Mouse (Mus musculus) kidney, postnatal 0 days (tissue): ENCODE measurements around the gene Dis3l2. TPM values are rescaled to one million over a fixed set of nuclear protein-coding genes. Genes with fewer than 3 reads are reported as not detected.
A peak's percentile ranks its signal among the peaks of the same experiment; 100 is the strongest.

ENCODE experiments used
- ATAC-seq: fragments of 200-750 bp; cut with Nextera tagmentation; replicated peaks from 2 replicates; pipeline ENCODE4 v1.8.0; 2017; ENCODE audit warnings: low read depth, moderate number of reproducible peaks, moderate TSS enrichment, moderate library complexity; ENCODE audit not compliant: low FRiP score
- DNase-seq: peaks from one replicate; pipeline ENCODE4 v3.0.0-alpha.2; 2016; ENCODE audit warnings: low spot score
- H3K27ac ChIP-seq: fragments of 300-500 bp; sonication (generic); 2 replicates; pipeline ENCODE4 v1.5.1; 2014; ENCODE audit warnings: mild to moderate bottlenecking
- H3K27me3 ChIP-seq: fragments of 300-500 bp; sonication (generic); 2 replicates; pipeline ENCODE4 v1.6.1; 2014; ENCODE audit warnings: low read length, mixed read lengths; ENCODE audit not compliant: insufficient read depth
- H3K36me3 ChIP-seq: fragments of 300-500 bp; sonication (generic); 2 replicates; pipeline ENCODE4 v1.6.1; 2014; ENCODE audit warnings: low read length, mixed read lengths; ENCODE audit not compliant: insufficient read depth
- H3K4me1 ChIP-seq: fragments of 300-500 bp; sonication (generic); replicated peaks from 2 replicates; pipeline ENCODE4 v1.6.1; 2014; ENCODE audit warnings: antibody characterized with exemption, low read length, mixed read lengths; ENCODE audit not compliant: insufficient read depth
- H3K4me2 ChIP-seq: fragments of 300-500 bp; sonication (generic); 2 replicates; pipeline ENCODE4 v1.6.1; 2014; ENCODE audit warnings: mild to moderate bottlenecking, low read length, moderate library complexity, mixed read lengths
- H3K4me3 ChIP-seq: fragments of 300-500 bp; sonication (generic); replicated peaks from 2 replicates; pipeline ENCODE4 v1.5.1; 2014; ENCODE audit warnings: low read depth, low read length
- H3K9ac ChIP-seq: fragments of 300-500 bp; sonication (generic); 2 replicates; pipeline ENCODE4 v1.6.1; 2014; ENCODE audit warnings: low read depth, low read length
- H3K9me3 ChIP-seq: fragments of 300-500 bp; sonication (generic); replicated peaks from 2 replicates; pipeline ENCODE4 v1.6.1; 2016; ENCODE audit warnings: low read length, inconsistent platforms, mixed read lengths
- CTCF ChIP-seq: IDR thresholded peaks from 2 replicates; pipeline ENCODE4 v1.5.1; 2016; ENCODE audit warnings: antibody characterized with exemption, low read depth, mild to moderate bottlenecking, moderate library complexity
- WGBS: fragments of 180-500 bp; shearing (Covaris S2); extraction: QIAGEN DNeasy Blood & Tissue Kit; methylation state at CpG from one replicate; pipeline ENCODE4 v1.1.7; 2014; 5-methylcytosine and 5-hydroxymethylcytosine counted together
- polyA plus RNA-seq: library from polyadenylated mRNA; unstranded; fragments of >200 nt; fragmentation: Nextera tagmentation; extraction: Ambion mirVana; gene quantifications from 2 replicates; pipeline ENCODE4 v1.2.1, GENCODE M21; 2015

Gene Dis3l2
- polyA plus RNA-seq, 1 experiment from 2014 or later = 20.9 TPM

DNA sequence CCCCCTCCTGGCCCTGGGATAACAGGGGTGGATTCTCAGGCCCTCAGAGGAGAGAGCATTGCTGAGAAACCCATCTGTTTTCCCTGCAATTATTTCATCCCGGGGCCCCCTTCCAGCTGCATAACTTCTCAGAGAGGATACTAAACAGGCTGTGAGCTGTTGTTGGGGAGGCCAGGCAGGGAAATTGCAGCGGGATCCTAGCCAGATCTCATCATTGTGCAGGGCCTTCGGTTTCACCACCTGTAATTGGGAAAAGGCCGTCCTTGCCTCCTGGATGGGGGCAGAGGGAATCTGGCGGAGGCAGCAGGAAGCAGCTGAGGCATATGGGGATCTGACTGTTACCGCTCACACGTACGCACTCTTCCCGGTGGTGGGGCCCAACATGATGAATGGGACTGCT, 29.2 kb upstream of the Dis3l2 start:
- Histone ChIP-seq H3K27ac (no peak overlapping the region), H3K4me1 (0 out of 2 replicates have a peak, but pooled peaks cover 4% of the 10 kb centered on the region), H3K4me2 (no peak overlapping the region), H3K36me3 (no peaks in the 10 kb centered on the region), H3K27me3 (peaks cover 15% of the 10 kb centered on the region; the same call in 1 of the 2 replicates), H3K4me3 (no peak overlapping the region), H3K9me3 (no peaks in the 10 kb centered on the region), H3K9ac (no peak overlapping the region)
- no peak for ATAC-seq
- TF ChIP-seq CTCF = no peak
- DNase-seq = no peak
- WGBS = 54% methylated on average over 9 of the region's 9 CpGs

DNA sequence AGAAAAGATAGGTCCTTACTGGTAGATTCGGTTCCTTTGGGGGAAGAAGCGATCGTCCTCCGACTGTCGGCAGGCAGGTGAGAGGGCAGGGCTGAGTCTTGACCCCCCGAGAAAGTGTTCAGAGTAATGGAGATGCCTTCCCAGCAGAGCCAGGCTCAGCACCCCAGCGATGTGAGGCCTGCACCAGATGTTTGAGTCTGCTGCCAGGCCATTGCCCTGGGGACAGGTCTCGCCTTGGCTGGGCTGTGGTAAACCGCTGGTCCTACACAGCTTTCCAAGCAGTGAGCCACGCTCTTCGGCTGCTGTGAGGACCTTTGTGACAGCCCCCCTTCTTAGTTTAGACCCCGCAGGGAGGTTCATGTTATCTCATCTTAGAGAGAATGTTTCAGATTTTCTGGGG, 28.5 kb upstream of the Dis3l2 start:
- no peaks in the 10 kb centered on the region for H3K9me3 ChIP-seq
- no peak overlapping the region for H3K4me2 ChIP-seq
- DNase-seq = no peak
- no peak overlapping the region for H3K27ac ChIP-seq
- H3K4me3 ChIP-seq = no peak overlapping the region
- H3K9ac ChIP-seq = no peak overlapping the region
- no peak for TF ChIP-seq CTCF
- H3K27me3 ChIP-seq = peaks cover 10% of the 10 kb centered on the region; the same call in 1 of the 2 replicates
- H3K4me1 ChIP-seq = 0 out of 2 replicates have a peak, but pooled peaks cover under 1% of the 10 kb centered on the region
- 84% methylated on average over 12 of the region's 12 CpGs for WGBS
- ATAC-seq = no peak
- no peaks in the 10 kb centered on the region for H3K36me3 ChIP-seq

DNA sequence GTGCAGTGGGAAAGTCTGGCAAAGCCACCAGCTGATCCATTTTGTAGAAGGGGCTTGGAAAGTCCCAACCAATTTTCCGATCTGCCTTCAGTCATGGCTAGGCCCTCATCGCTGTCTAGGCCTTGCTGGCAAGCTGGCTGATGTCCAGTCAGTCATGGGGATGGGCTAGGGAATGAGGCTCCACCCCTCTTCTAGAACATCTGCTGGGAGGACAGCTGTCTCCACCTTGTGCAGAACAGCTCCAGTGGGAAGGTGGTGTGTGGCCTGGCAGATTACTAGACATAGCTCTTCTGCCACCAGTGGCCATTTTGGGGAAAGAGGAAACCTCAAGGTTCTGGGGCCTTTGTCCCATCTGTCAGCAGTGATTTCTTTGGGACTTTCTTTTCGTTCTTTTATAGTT, 26.0 kb upstream of the Dis3l2 start:
- Histone ChIP-seq H3K27ac (no peak overlapping the region), H3K27me3 (no peaks in the 10 kb centered on the region), H3K4me2 (no peak overlapping the region), H3K36me3 (no peaks in the 10 kb centered on the region), H3K9me3 (no peaks in the 10 kb centered on the region), H3K4me1 (no peaks in the 10 kb centered on the region), H3K4me3 (no peak overlapping the region), H3K9ac (no peak overlapping the region)
- WGBS = 81% methylated on average over 3 of the region's 3 CpGs
- no peak for TF ChIP-seq CTCF
- DNase-seq = no peak
- no peak for ATAC-seq

DNA sequence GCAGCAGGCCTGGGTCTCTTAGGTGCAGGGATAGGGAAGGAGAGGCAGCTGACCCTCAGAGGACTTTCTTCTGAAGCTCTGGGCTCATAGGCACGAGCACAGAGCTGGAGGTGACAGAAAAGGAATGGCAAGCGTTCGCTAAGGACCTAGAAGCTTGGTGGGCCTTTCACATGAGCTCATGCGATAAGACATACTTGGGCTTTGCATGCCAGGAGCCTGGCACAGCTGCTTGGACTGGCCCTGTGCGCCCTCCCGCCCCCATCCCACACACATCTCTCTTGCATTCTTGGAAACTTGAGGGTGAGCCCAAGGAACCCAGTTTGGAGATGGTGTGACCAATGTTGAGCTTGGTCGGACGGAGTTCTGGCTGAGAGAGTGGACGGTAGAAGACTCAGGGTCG, 24.9 kb upstream of the Dis3l2 start:
- no peak for DNase-seq
- H3K9me3 ChIP-seq = no peaks in the 10 kb centered on the region
- no peak overlapping the region for H3K9ac ChIP-seq
- no peak overlapping the region for H3K27ac ChIP-seq
- H3K4me2 ChIP-seq = no peak overlapping the region
- H3K27me3 ChIP-seq = no peaks in the 10 kb centered on the region
- H3K4me3 ChIP-seq = no peak overlapping the region
- H3K36me3 ChIP-seq = no peaks in the 10 kb centered on the region
- no peaks in the 10 kb centered on the region for H3K4me1 ChIP-seq
- WGBS = 78% methylated on average over 10 of the region's 10 CpGs
- no peak for ATAC-seq
- no peak for TF ChIP-seq CTCF

DNA sequence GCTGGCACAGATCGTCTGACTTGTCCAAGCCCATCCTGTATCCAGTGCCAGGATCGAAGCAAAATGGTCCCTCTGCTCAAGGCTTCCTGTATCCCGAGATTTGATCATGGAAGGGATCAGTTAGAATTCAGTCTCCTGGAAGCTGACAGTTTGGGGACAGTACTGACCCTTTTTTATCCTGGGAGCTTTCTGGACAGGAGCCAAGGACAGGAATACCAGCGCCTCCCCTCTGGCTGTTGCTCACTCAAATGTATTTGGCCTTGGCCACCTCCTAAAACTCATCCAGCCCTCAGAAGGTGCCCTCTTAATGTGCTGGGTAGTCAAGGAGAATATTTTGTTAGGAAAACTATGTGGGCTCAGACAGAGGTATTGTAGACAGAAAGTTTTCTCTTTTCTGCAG, 16.4 kb upstream of the Dis3l2 start:
- Histone ChIP-seq H3K9me3 (no peaks in the 10 kb centered on the region), H3K4me2 (no peak overlapping the region), H3K27me3 (no peaks in the 10 kb centered on the region), H3K4me1 (no peaks in the 10 kb centered on the region), H3K9ac (no peak overlapping the region), H3K27ac (no peak overlapping the region), H3K36me3 (no peaks in the 10 kb centered on the region), H3K4me3 (no peak overlapping the region)
- DNase-seq = no peak
- WGBS = 80% methylated on average over 4 of the region's 4 CpGs
- no peak for TF ChIP-seq CTCF
- no peak for ATAC-seq

DNA sequence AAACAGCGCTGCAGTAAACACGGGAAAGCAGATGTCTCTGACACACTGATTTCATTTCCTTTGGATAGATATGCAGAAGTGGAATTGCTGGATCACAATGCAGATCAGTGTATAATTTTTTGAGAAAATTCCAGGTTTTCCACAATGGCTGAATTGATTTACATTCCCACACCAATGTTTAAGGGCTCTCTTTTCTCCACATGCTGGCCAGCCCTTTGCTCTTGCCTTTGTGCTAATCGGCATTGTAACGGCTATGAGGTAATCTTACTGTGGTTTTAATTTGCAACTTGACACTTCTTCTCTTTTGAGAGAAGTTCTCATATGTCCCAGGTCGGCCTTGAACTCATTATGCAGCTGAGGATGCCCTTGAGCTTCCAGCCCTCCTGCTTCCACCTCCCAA, 12.6 kb upstream of the Dis3l2 start:
- H3K9me3 ChIP-seq = no peaks in the 10 kb centered on the region
- H3K27ac ChIP-seq = no peak overlapping the region
- no peaks in the 10 kb centered on the region for H3K27me3 ChIP-seq
- ATAC-seq (no peak), DNase-seq (no peak)
- TF ChIP-seq CTCF = no peak
- no peak overlapping the region for H3K4me2 ChIP-seq
- H3K4me1 ChIP-seq = no peaks in the 10 kb centered on the region
- H3K36me3 ChIP-seq = no peaks in the 10 kb centered on the region
- 62% methylated on average over 5 of the region's 5 CpGs for WGBS
- no peak overlapping the region for H3K9ac ChIP-seq
- H3K4me3 ChIP-seq = no peak overlapping the region

DNA sequence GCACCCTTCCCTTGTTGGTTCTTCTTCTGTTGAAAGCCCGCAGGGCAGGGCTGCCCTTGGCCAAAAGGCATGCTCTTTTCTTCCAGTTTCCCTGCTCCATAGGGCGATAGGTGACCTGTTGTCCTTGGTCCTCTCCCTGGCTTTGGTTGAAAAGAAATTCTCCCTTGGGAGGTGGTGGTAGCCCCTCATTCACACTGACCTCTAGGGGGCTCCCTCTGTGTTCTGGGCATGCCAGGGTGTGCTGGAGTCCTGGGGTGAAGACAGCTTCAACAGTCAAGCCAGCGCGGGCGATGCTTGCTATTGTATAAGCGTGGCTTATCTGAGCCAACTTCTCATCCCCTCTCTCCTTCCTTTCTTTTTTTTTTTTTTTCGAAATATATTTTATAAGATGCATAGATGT, 6.7 kb upstream of the Dis3l2 start:
- Histone ChIP-seq H3K27ac (no peak overlapping the region), H3K4me2 (no peak overlapping the region), H3K36me3 (no peaks in the 10 kb centered on the region), H3K4me3 (no peak overlapping the region), H3K9ac (no peak overlapping the region), H3K27me3 (no peaks in the 10 kb centered on the region), H3K4me1 (no peaks in the 10 kb centered on the region), H3K9me3 (no peaks in the 10 kb centered on the region)
- WGBS = 54% methylated on average over 7 of the region's 7 CpGs
- no peak for ATAC-seq
- no peak for DNase-seq
- peak; percentile 37; the same call in 1 of the 2 replicates for TF ChIP-seq CTCF
